Mouse (Mus musculus) hindbrain, embryonic 15.5 days (tissue): Measurements from ENCODE around the gene Mybpc1. TPM values are rescaled to one million over a fixed set of nuclear protein-coding genes. Genes with fewer than 3 reads are reported as not detected.
"Not testable (repeated sequence)": the region's sequence is repeated elsewhere in the genome, so short reads cannot be mapped to it uniquely, and the experiment has no call there.

Experiments used
- ATAC-seq: fragments of 200-750 bp; cut with Nextera tagmentation; 2 replicates; pipeline ENCODE4 v1.8.0; 2017; ENCODE audit warnings: low read depth, moderate number of reproducible peaks, moderate TSS enrichment; ENCODE audit not compliant: low FRiP score
- H3K27ac ChIP-seq: fragments of 300-500 bp; sonication (generic); replicated peaks from 2 replicates; pipeline ENCODE4 v1.5.1; 2015; ENCODE audit warnings: mild to moderate bottlenecking, inconsistent platforms
- H3K27me3 ChIP-seq: fragments of 300-500 bp; sonication (generic); 2 replicates; pipeline ENCODE4 v1.6.1; 2015; ENCODE audit warnings: control low read depth, inconsistent platforms
- H3K36me3 ChIP-seq: fragments of 300-500 bp; sonication (generic); 2 replicates; pipeline ENCODE4 v1.6.1; 2015; ENCODE audit warnings: control low read depth, inconsistent platforms
- H3K4me1 ChIP-seq: fragments of 300-500 bp; sonication (generic); replicated peaks from 2 replicates; pipeline ENCODE4 v1.6.1; 2015; ENCODE audit warnings: control low read depth, inconsistent platforms
- H3K4me2 ChIP-seq: fragments of 300-500 bp; sonication (generic); 2 replicates; pipeline ENCODE4 v1.6.1; 2015; ENCODE audit warnings: moderate library complexity, mild to moderate bottlenecking, inconsistent platforms
- H3K4me3 ChIP-seq: fragments of 300-500 bp; sonication (generic); 2 replicates; pipeline ENCODE4 v1.5.1; 2015; ENCODE audit warnings: mild to moderate bottlenecking, inconsistent platforms
- H3K9ac ChIP-seq: fragments of 300-500 bp; sonication (generic); 2 replicates; pipeline ENCODE4 v1.6.1; 2015; ENCODE audit warnings: inconsistent platforms
- H3K9me3 ChIP-seq: fragments of 300-500 bp; sonication (generic); 2 replicates; pipeline ENCODE4 v1.6.1; 2016; ENCODE audit warnings: control low read depth, inconsistent platforms
- WGBS: fragments of 180-500 bp; shearing (Covaris S2); methylation state at CpG from one replicate; pipeline ENCODE4 v1.1.7; 2015; 5-methylcytosine and 5-hydroxymethylcytosine counted together
- polyA plus RNA-seq: library from polyadenylated mRNA; unstranded; fragments of >200 nt; fragmentation: Nextera tagmentation; extraction: Ambion mirVana; gene quantifications from 2 replicates; pipeline ENCODE4 v1.2.1, GENCODE M21; 2015

The Mybpc1 gene
- polyA plus RNA-seq, 1 experiment from 2014 or later = 4.9 TPM

- WGBS = 80% methylated on average over 5 of the region's 5 CpGs
- H3K9ac ChIP-seq = no peak overlapping the region
- no peaks in the 10 kb centered on the region for H3K27me3 ChIP-seq
- no peak overlapping the region for H3K27ac ChIP-seq
- H3K4me2 ChIP-seq = no peak overlapping the region
- H3K36me3 ChIP-seq = no peaks in the 10 kb centered on the region
- no peak overlapping the region for H3K4me3 ChIP-seq
- H3K4me1 ChIP-seq = no peaks in the 10 kb centered on the region
- no peak for ATAC-seq
- no peaks in the 10 kb centered on the region for H3K9me3 ChIP-seq
These were observed 74.3 kb downstream of the Mybpc1 start for GRCm38 (mm10) chr10:88530631-88531030.

GRCm38 (mm10) chr10:88524016-88524415 lies 80.9 kb downstream of the Mybpc1 start:
- no peak overlapping the region for H3K27ac ChIP-seq
- H3K27me3 ChIP-seq = no peaks in the 10 kb centered on the region
- H3K9ac ChIP-seq = no peak overlapping the region
- WGBS = 86% methylated on average over 2 of the region's 2 CpGs
- H3K4me2 ChIP-seq = no peak overlapping the region
- H3K4me1 ChIP-seq = no peaks in the 10 kb centered on the region
- H3K9me3 ChIP-seq = no peaks in the 10 kb centered on the region
- no peak overlapping the region for H3K4me3 ChIP-seq
- ATAC-seq = no peak
- no peaks in the 10 kb centered on the region for H3K36me3 ChIP-seq

- 83% methylated on average over 1 of the region's 1 CpGs for WGBS
- H3K4me1 ChIP-seq = no peaks in the 10 kb centered on the region
- no peak overlapping the region for H3K9ac ChIP-seq
- H3K4me3 ChIP-seq = no peak overlapping the region
- H3K27ac ChIP-seq = no peak overlapping the region
- H3K4me2 ChIP-seq = no peak overlapping the region
- no peaks in the 10 kb centered on the region for H3K36me3 ChIP-seq
- ATAC-seq = no peak
- H3K9me3 ChIP-seq = no peaks in the 10 kb centered on the region
- no peaks in the 10 kb centered on the region for H3K27me3 ChIP-seq
These were observed 81.7 kb downstream of the Mybpc1 start for GRCm38 (mm10) chr10:88523212-88523611.

GRCm38 (mm10) chr10:88522795-88523194 lies 82.2 kb downstream of the Mybpc1 start:
- Histone ChIP-seq H3K27me3 (no peaks in the 10 kb centered on the region), H3K4me3 (no peak overlapping the region), H3K4me2 (no peak overlapping the region), H3K27ac (no peak overlapping the region), H3K36me3 (no peaks in the 10 kb centered on the region), H3K9me3 (no peaks in the 10 kb centered on the region), H3K4me1 (no peaks in the 10 kb centered on the region), H3K9ac (no peak overlapping the region)
- no peak for ATAC-seq
- 93% methylated on average over 8 of the region's 8 CpGs for WGBS

GRCm38 (mm10) chr10:88515049-88515448 lies 89.9 kb downstream of the Mybpc1 start:
- H3K36me3 ChIP-seq, ATAC-seq, H3K27me3 ChIP-seq, H3K4me1 ChIP-seq, H3K27ac ChIP-seq, H3K9me3 ChIP-seq, H3K9ac ChIP-seq, H3K4me3 ChIP-seq, H3K4me2 ChIP-seq: not testable (repeated sequence)
- WGBS = 82% methylated on average over 7 of the region's 7 CpGs

GRCm38 (mm10) chr10:88514495-88514894 lies 90.5 kb downstream of the Mybpc1 start:
- no peak overlapping the region for H3K4me2 ChIP-seq
- H3K9me3 ChIP-seq = no peaks in the 10 kb centered on the region
- 51% methylated on average over 2 of the region's 2 CpGs for WGBS
- no peak overlapping the region for H3K4me3 ChIP-seq
- no peak for ATAC-seq
- no peaks in the 10 kb centered on the region for H3K36me3 ChIP-seq
- H3K27me3 ChIP-seq = no peaks in the 10 kb centered on the region
- H3K27ac ChIP-seq = no peak overlapping the region
- H3K9ac ChIP-seq = no peak overlapping the region
- H3K4me1 ChIP-seq = no peaks in the 10 kb centered on the region

- Histone ChIP-seq H3K36me3 (no peaks in the 10 kb centered on the region), H3K9me3 (no peaks in the 10 kb centered on the region), H3K9ac (no peak overlapping the region), H3K4me3 (no peak overlapping the region), H3K27me3 (no peaks in the 10 kb centered on the region), H3K4me2 (no peak overlapping the region), H3K4me1 (no peaks in the 10 kb centered on the region), H3K27ac (no peak overlapping the region)
- no peak for ATAC-seq
- WGBS = 72% methylated on average over 8 of the region's 8 CpGs
These were observed 91.3 kb downstream of the Mybpc1 start for GRCm38 (mm10) chr10:88513574-88514135.

GRCm38 (mm10) chr10:88511355-88511754 lies 93.6 kb downstream of the Mybpc1 start:
- no peak for ATAC-seq
- H3K4me2 ChIP-seq = no peak overlapping the region
- H3K9ac ChIP-seq = no peak overlapping the region
- no peaks in the 10 kb centered on the region for H3K27me3 ChIP-seq
- H3K36me3 ChIP-seq = no peaks in the 10 kb centered on the region
- no peak overlapping the region for H3K27ac ChIP-seq
- no peak overlapping the region for H3K4me3 ChIP-seq
- no peaks in the 10 kb centered on the region for H3K9me3 ChIP-seq
- H3K4me1 ChIP-seq = no peaks in the 10 kb centered on the region
- 96% methylated on average over 9 of the region's 9 CpGs for WGBS

GRCm38 (mm10) chr10:88510503-88511271 lies 94.3 kb downstream of the Mybpc1 start:
- no peak overlapping the region for H3K4me2 ChIP-seq
- H3K27me3 ChIP-seq = no peaks in the 10 kb centered on the region
- H3K27ac ChIP-seq = no peak overlapping the region
- no peaks in the 10 kb centered on the region for H3K4me1 ChIP-seq
- no peak overlapping the region for H3K9ac ChIP-seq
- ATAC-seq = no peak
- WGBS = 77% methylated on average over 12 of the region's 12 CpGs
- no peaks in the 10 kb centered on the region for H3K36me3 ChIP-seq
- no peak overlapping the region for H3K4me3 ChIP-seq
- H3K9me3 ChIP-seq = no peaks in the 10 kb centered on the region

GRCm38 (mm10) chr10:88507691-88508143 lies 97.2 kb downstream of the Mybpc1 start:
- no peak overlapping the region for H3K9ac ChIP-seq
- no peak overlapping the region for H3K4me2 ChIP-seq
- no peaks in the 10 kb centered on the region for H3K9me3 ChIP-seq
- H3K27ac ChIP-seq = no peak overlapping the region
- 0 out of 2 replicates have a peak, but pooled peaks cover 4% of the 10 kb centered on the region for H3K4me1 ChIP-seq
- WGBS = 84% methylated on average over 7 of the region's 7 CpGs
- H3K27me3 ChIP-seq = no peaks in the 10 kb centered on the region
- no peak overlapping the region for H3K4me3 ChIP-seq
- no peak for ATAC-seq
- H3K36me3 ChIP-seq = no peaks in the 10 kb centered on the region

- H3K27ac ChIP-seq = no peak overlapping the region
- no peak overlapping the region for H3K4me3 ChIP-seq
- H3K36me3 ChIP-seq = no peaks in the 10 kb centered on the region
- ATAC-seq = no peak
- H3K27me3 ChIP-seq = no peaks in the 10 kb centered on the region
- no peak overlapping the region for H3K9ac ChIP-seq
- H3K4me2 ChIP-seq = no peak overlapping the region
- peaks cover 15% of the 10 kb centered on the region for H3K4me1 ChIP-seq
- WGBS = 80% methylated on average over 5 of the region's 5 CpGs
- H3K9me3 ChIP-seq = no peaks in the 10 kb centered on the region
These were observed 99.7 kb downstream of the Mybpc1 start for GRCm38 (mm10) chr10:88505256-88505655.

- Histone ChIP-seq H3K9ac (no peak overlapping the region), H3K4me2 (peak overlapping the region; percentile 72; the same call in 1 of the 2 replicates), H3K4me1 (peaks cover 15% of the 10 kb centered on the region), H3K4me3 (peak overlapping the region; percentile 86; the same call in 1 of the 2 replicates), H3K9me3 (no peaks in the 10 kb centered on the region), H3K27ac (no peak overlapping the region), H3K36me3 (no peaks in the 10 kb centered on the region), H3K27me3 (no peaks in the 10 kb centered on the region)
- no peak for ATAC-seq
- WGBS = 50% methylated on average over 3 of the region's 3 CpGs
These were observed 100.5 kb downstream of the Mybpc1 start for GRCm38 (mm10) chr10:88504481-88504880.
